Mouse (Mus musculus): ENCODE results near the gene Dclk2.

Gene Dclk2

DNA sequence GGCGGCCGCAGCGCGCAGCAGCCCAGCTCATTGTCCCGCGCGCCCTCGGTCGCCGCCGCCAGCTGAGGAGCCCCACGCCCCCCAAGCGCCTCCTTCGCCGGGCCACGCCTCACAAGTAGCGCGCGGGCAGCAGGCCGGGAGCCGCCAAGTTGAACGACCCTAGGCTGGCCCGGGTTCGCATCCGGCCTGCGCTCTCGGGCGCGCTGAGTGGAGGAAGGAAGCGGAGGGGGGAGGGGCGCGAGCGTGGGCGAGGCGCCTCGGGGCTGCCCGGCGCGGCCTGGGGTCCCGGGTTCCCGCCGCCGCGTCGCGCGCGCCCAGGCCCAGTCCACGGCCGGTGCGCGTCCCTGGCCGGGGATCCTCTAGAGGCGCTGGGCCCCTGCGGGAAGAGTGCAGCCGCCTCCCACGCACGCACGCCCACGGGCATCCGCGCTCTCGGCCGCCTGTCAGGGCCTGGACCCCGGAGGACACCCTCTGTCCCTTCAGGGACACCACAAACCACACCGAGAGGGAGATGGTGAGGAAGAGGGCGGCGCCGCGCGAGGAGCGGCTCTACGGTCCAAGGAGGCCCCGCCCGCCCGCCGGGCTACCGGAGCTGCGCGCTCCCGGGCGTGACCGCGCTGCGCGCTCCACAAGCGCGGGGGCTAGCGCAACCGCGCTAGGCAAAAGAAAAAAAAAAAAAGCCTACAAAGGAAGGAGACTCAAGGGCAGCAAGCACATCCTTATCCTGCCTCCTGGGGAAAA lies at the start of gene Dclk2:
Gene Dclk2, minus strand, starts transcription at position 510 of the 741 bp plus-strand sequence.
- DNase-seq, result peak; percentile 86 to 89

- DNase-seq, result no peak
Observed at GRCm38 (mm10) chr3:86962665-86963435, 42.2 kb upstream of the Dclk2 start.

GRCm38 (mm10) chr3:86961395-86961669 lies 40.7 kb upstream of the Dclk2 start:
- no peak for DNase-seq

GRCm38 (mm10) chr3:86960656-86961394 lies 40.2 kb upstream of the Dclk2 start:
- DNase-seq, result no peak

DNA sequence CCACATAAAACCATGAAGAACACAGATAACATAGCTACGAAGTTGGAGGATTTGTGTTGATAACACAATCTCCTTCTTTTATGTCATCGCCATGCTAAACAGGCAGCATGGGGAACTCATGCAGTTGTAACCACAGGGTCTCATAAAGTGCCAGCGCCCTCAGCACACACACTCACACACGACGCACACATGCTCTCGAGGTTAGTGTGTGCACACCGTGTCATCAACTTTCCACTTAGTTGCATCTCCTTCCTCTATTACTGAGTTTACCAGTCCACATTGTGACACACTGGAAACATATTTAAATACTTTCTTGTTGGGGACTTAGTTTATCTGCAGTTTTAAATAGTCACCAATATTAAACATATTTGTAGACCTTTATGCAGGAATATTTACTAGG lies 38.4 kb upstream of the Dclk2 start:
- no peak for DNase-seq

DNA sequence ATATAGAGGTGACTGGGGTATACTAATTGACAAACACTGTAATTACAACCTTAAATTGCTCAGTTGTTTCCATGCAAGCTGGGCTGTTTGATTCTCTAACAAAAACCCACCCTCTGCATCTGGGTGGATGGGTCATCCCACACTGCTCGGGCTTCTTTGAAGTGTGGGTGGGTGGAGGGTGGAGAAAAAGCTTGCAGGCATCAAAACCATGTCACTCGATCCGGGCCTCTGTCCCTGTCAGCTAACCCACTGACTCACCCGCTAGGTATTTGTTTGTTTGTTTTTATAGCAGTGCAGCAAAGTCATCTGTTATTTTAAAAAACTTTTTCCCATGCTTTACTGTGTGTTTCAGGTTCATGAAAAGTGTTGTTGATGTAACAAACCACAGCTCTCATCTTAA lies 34.7 kb upstream of the Dclk2 start:
- DNase-seq, result no peak

DNA sequence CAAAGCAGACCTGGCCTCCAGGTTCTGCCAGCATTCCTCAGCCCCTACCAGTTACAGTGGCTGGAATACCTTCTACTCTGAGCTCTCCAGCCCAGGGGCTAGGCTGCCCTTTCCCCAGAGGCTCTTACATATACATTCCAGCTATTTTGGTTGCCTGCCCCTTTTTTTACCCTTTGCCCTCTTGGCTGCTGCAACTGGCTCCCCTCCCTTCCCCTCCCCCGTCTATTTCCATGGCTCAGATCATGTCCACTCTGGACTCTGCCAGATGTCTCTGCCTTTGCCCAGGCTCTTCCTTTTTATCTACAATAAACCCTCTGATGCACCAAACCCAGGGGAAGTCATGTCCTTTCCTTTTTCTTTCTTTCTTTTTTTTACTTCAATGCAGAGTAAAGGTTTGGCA lies 33.9 kb upstream of the Dclk2 start:
- no peak for DNase-seq

DNA sequence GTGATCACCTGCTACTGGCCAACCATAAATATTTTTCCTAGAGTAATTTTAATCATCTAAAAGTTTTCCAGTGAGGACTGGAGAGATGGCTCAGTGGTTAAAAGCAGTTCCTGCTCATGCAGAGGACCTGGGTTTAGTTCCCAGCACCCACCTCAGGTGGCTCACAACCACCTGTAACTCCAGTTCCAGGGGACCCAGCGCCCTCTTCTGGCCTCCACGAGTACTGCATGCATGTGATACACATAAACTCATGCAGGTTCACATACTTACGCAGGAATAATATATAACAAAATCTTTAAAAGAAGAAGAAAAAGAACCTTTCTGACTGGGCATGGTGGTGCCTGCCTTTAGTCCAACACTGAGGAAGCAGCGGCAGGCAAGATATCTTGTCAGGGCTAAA lies 33.2 kb upstream of the Dclk2 start:
- DNase-seq, result no peak

GRCm38 (mm10) chr3:86950652-86951051 lies 30.0 kb upstream of the Dclk2 start:
- no peak for DNase-seq

DNA sequence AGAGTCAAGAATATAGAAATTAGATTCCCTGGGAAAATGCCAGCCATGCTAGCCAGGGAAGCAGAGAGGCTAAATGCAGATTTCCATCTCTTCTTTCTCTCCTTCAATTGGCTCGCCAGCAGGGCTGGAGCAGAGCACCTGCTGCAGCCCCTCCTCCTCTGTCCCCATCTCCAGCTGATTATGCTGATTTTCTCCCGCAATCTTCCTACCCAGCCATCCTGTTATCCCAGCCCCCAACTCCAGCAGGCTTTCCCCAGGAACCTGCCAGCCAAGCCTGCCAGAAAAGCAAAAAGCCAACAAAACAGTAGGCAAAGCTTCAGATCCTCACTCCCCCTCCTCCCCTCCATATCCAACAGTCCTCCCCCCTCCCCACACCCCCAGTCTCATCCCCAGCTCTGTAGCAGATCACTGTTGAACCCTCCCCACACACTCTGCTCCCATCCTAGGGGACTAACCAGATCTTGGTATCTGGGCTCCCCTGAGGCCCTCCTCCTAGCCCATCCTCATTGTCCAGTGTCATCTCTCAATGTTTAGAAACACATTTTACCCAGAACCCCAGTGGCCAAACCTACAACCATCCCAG lies 15.7 kb upstream of the Dclk2 start:
- no peak for DNase-seq

- DNase-seq, result no peak
Observed at GRCm38 (mm10) chr3:86933446-86933845, 12.8 kb upstream of the Dclk2 start.

- DNase-seq, result no peak
Observed at GRCm38 (mm10) chr3:86923686-86924085, 3.0 kb upstream of the Dclk2 start.

DNA sequence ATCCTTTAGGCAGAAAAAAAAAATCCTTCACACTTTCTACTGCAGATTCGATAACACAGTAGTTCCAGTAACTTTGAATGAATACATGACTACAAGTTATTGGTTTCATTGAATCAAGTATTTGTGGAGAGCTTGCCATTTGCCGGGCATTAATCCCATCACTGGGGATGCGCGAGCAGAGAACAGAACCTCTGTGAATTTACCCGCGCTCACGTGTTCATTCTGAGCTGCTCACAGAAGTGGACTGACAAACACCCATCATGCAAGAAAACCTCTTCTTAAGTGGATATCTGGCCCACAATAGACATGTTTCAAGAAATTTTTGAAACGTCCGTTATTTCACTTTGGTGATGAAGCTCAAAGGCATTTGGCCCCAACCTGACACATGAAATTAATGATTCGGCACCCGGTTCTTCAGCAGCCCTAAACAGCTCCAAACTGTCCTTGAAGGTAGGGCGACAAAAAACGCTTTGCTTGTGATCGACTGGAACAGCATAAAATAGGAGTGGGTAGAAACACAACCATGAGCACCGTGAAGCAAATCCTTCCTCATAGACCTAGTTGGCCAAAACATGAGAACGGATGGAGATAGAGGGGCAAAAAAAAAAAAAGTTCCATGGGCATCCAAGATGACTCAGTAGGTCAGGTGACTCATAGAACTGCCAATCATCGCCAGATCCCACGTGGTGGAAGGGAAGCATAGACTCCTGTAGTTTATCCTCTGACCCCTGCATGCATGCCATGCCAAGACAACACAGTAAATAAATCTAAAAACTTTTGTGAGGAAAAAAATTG lies 726 bp upstream of the Dclk2 start:
- DNase-seq, result no peak

DNA sequence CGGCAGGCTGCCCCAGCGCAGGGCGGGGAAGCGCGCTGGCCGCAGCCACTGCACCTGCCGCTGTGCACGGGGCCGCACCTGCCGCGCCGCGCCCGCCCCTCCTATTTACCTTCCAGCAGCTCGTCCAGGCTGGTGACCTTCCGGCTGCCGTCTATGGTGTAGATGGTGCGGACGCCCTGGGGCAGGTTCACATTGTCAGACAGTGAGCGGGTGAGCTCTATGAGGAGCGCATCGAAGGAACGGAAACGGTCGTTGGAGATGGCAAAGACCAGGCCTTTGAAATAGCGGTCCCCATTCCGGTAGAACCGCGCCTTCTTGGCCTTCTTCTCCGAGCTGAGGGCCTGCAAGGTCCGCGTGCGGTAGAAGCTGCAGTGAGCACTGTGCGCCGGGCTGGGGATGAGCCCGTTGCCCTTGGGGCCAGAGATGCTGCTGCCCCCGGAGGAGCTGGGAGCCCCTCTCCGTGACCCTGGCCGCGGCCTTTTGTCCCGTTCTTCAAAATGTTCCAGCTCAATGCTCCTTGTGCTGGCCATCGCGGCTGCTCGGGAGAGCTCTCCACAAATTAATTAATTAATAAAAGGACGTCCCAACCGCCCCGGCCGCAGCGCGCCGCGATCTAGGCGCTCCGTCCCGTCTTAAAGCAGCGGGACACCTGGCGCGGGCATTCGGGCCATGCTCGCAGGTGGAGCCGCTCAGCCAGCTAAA lies 860 bp downstream of the Dclk2 start:
- peak; percentile 22 to 44 for DNase-seq

GRCm38 (mm10) chr3:86917048-86917447 lies 3.6 kb downstream of the Dclk2 start:
- DNase-seq, result no peak

GRCm38 (mm10) chr3:86916626-86917025 lies 4.0 kb downstream of the Dclk2 start:
- no peak for DNase-seq

DNA sequence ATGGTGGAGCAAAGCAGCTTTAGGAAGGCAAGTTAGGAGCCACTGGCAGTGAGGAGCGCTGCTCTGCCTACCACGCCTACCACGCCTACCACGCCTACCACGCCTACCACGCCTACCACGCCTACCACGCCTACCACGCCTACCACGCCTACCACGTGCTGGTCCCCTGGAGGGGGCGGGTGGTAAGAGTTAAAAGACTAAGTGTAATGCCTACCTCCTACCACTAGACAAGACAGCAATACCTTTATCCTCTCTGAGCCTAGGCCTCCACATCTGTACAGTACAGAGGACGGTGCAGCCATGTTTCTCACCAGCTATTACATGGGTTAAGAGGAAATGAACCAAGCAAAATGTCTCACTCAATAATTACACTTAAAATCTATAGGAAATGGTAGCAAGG lies 5.4 kb downstream of the Dclk2 start:
- no peak for DNase-seq

GRCm38 (mm10) chr3:86914316-86914715 lies 6.3 kb downstream of the Dclk2 start:
- no peak for DNase-seq

- DNase-seq, result no peak
Observed at GRCm38 (mm10) chr3:86898366-86898765, 22.3 kb downstream of the Dclk2 start.

GRCm38 (mm10) chr3:86897551-86897950 lies 23.1 kb downstream of the Dclk2 start:
- no peak for DNase-seq

- no peak for DNase-seq
Observed at GRCm38 (mm10) chr3:86897066-86897465, 23.6 kb downstream of the Dclk2 start.

GRCm38 (mm10) chr3:86894491-86894890 lies 26.2 kb downstream of the Dclk2 start:
- DNase-seq, result no peak

All from spleen, adult 18-20 months (tissue).